8 mouse cellular contexts compared by ENCODE assay signal in genomic region chr10:19935821-19936367, GRCm38 (mm10). TPM values are rescaled to one million over a fixed set of nuclear protein-coding genes. Genes with fewer than 3 reads are reported as not detected.
DNase-seq lines count a peak whose midpoint lies in the region; ATAC-seq lines count a peak whose summit lies in the region.

No protein-coding gene starts in this region.

- ATAC-seq in intestine, embryonic 14.5 days (replicated peaks; ENCODE audit: low FRiP score, low TSS enrichment, low read depth), result no peak
- ATAC-seq in intestine, embryonic 16.5 days, result no peak
- no peak for ATAC-seq in neural tube, embryonic 13.5 days (ENCODE audit: low read depth)

- peaks cover 12% of the 10 kb centered on the region for H3K4me1 ChIP-seq in intestine, embryonic 14.5 days (replicated peaks; ENCODE audit: control insufficient read depth, insufficient read depth, low read length)
- H3K4me1 ChIP-seq in intestine, embryonic 16.5 days (ENCODE audit: control insufficient read depth, insufficient read depth, low read length), result peaks cover 24% of the 10 kb centered on the region
- H3K4me1 ChIP-seq in neural tube, embryonic 13.5 days (replicated peaks), result peaks cover 18% of the 10 kb centered on the region

- peak overlapping the region; percentile 74 for H3K4me2 ChIP-seq in intestine, embryonic 14.5 days (ENCODE audit: low read length)
- H3K4me2 ChIP-seq in intestine, embryonic 16.5 days (ENCODE audit: low read depth, low read length), result no peak overlapping the region
- peak overlapping the region; percentile 96; the same call in 1 of the 2 replicates for H3K4me2 ChIP-seq in neural tube, embryonic 13.5 days

- intact Hi-C loops in left cerebral cortex, postnatal 25 days (cut with DNase I), result loop anchor here (2.0 to 5.0 kb wide), 2 partner anchors 81 to 137 kb away; no protein-coding TSS in a partner anchor

- H3K36me3 ChIP-seq in intestine, embryonic 14.5 days (ENCODE audit: control insufficient read depth, insufficient read depth, low read length), result no peaks in the 10 kb centered on the region
- H3K36me3 ChIP-seq in intestine, embryonic 16.5 days (ENCODE audit: control insufficient read depth, insufficient read depth, low read length), result no peaks in the 10 kb centered on the region
- no peaks in the 10 kb centered on the region for H3K36me3 ChIP-seq in neural tube, embryonic 13.5 days

- peaks cover 2% of the 10 kb centered on the region; the same call in 1 of the 2 replicates for H3K27me3 ChIP-seq in intestine, embryonic 14.5 days (replicated peaks; ENCODE audit: control insufficient read depth, insufficient read depth, low read length)
- no peaks in the 10 kb centered on the region for H3K27me3 ChIP-seq in intestine, embryonic 16.5 days (replicated peaks; ENCODE audit: control insufficient read depth, insufficient read depth, low read length)
- H3K27me3 ChIP-seq in neural tube, embryonic 13.5 days, result peaks cover 49% of the 10 kb centered on the region

- H3K4me3 ChIP-seq in intestine, embryonic 14.5 days (ENCODE audit: low read depth, low read length), result peak overlapping the region; percentile 74
- no peak overlapping the region for H3K4me3 ChIP-seq in intestine, embryonic 16.5 days (ENCODE audit: low read length)
- no peak overlapping the region for H3K4me3 ChIP-seq in neural tube, embryonic 13.5 days

- H3K9ac ChIP-seq in intestine, embryonic 14.5 days (ENCODE audit: low read length), result no peak overlapping the region
- no peak overlapping the region for H3K9ac ChIP-seq in intestine, embryonic 16.5 days (ENCODE audit: low read depth, low read length)
- H3K9ac ChIP-seq in neural tube, embryonic 13.5 days, result no peak overlapping the region

- no peak overlapping the region for H3K27ac ChIP-seq in intestine, embryonic 14.5 days (ENCODE audit: low read depth)
- H3K27ac ChIP-seq in intestine, embryonic 16.5 days (ENCODE audit: low read length), result no peak overlapping the region
- H3K27ac ChIP-seq in neural tube, embryonic 13.5 days (replicated peaks), result no peak overlapping the region

- DNase-seq in cerebellum, adult 9-10 months, result peak; percentile 31
- no peak for DNase-seq in cerebellum, postnatal 36 days
- DNase-seq in intestine, embryonic 14.5 days (ENCODE audit: low spot score), result peak; percentile 49
- DNase-seq in neural tube, embryonic 10.5 days (ENCODE audit: extremely low spot score, low spot score), result no peak
- DNase-seq in right cerebral cortex, postnatal 4 days, result no peak
- no peak for DNase-seq in left cerebral cortex, postnatal 25 days (ENCODE audit: low spot score in 2 of 2)

- 43% methylated on average over 4 of the region's 4 CpGs for WGBS in intestine, embryonic 14.5 days
- 53% methylated on average over 4 of the region's 4 CpGs for WGBS in intestine, embryonic 16.5 days
- 45% methylated on average over 4 of the region's 4 CpGs for WGBS in neural tube, embryonic 13.5 days

- H3K9me3 ChIP-seq in intestine, embryonic 14.5 days (ENCODE audit: control insufficient read depth, low read length), result no peaks in the 10 kb centered on the region
- no peaks in the 10 kb centered on the region for H3K9me3 ChIP-seq in intestine, embryonic 16.5 days (ENCODE audit: control insufficient read depth, low read length)
- H3K9me3 ChIP-seq in neural tube, embryonic 13.5 days, result no peaks in the 10 kb centered on the region

RNA-seq across cellular contexts. Expression of gene Map3k5, which starts 1.6 kb away (rescaled TPM):
- polyA plus RNA-seq in intestine, embryonic 14.5 days (2014; fragmentation: Nextera tagmentation; extraction: Ambion mirVana), result 2.8 and 3.1 TPM in 2 replicates
- 1.2 and 1.4 TPM in 2 replicates for polyA plus RNA-seq in intestine, embryonic 16.5 days (2015; fragmentation: Nextera tagmentation; extraction: Ambion mirVana)
- polyA plus RNA-seq in neural tube, embryonic 13.5 days (2015; fragmentation: Nextera tagmentation; extraction: Ambion mirVana), result 0.87 and 1.0 TPM in 2 replicates
- 10 to 100 TPM; 46.4 to 56.3 TPM for total RNA-seq in left cerebral cortex, postnatal 25 days (2021)

RNA-seq across cellular contexts. Expression of gene Pex7, which starts 28.4 kb away (rescaled TPM):
- 41.1 and 41.3 TPM in 2 replicates for polyA plus RNA-seq in intestine, embryonic 14.5 days (2014; fragmentation: Nextera tagmentation; extraction: Ambion mirVana)
- 51.4 and 57.0 TPM in 2 replicates for polyA plus RNA-seq in intestine, embryonic 16.5 days (2015; fragmentation: Nextera tagmentation; extraction: Ambion mirVana)
- polyA plus RNA-seq in neural tube, embryonic 13.5 days (2015; fragmentation: Nextera tagmentation; extraction: Ambion mirVana), result 25.2 and 33.4 TPM in 2 replicates
- total RNA-seq in left cerebral cortex, postnatal 25 days (2021), result 10 to 100 TPM; 24.3 to 27.1 TPM

Comparison
In these comparisons a context has a peak if more than half of its experiments do, and no peak if none do; other contexts are left out.
1. DNase-seq: peak in cerebellum, adult 9-10 months (single experiment) and intestine, embryonic 14.5 days (single experiment); none in cerebellum, postnatal 36 days (0 of 2), neural tube, embryonic 10.5 days (single experiment), right cerebral cortex, postnatal 4 days (single experiment) and left cerebral cortex, postnatal 25 days (0 of 2).